Mouse (Mus musculus) right cerebral cortex, postnatal 14 days (tissue): ENCODE measurements at regions not wholly inside any gene's neighbourhood (a gene's known extent, or its start where the extent isn't known, plus 50 kb on each side); places are given as distances from the start of the nearest gene placed in this dataset.
A peak's percentile ranks its signal among the peaks of the same experiment; 100 is the strongest.

ENCODE experiments used
- DNase-seq: peaks from one replicate; pipeline ENCODE4 v3.0.0; 2022

GRCm38 (mm10) chr7:37242476-37242875 is 531.0 kb downstream of the Zfp536 start:
- DNase-seq = no peak

- peak; percentile 9 for DNase-seq
These were observed 527.3 kb downstream of the Zfp536 start for GRCm38 (mm10) chr7:37246156-37246555.

GRCm38 (mm10) chr7:37254431-37254830 is 519.0 kb downstream of the Zfp536 start:
- DNase-seq = no peak

- no peak for DNase-seq
These were observed 517.6 kb downstream of the Zfp536 start for GRCm38 (mm10) chr7:37255840-37256239.

GRCm38 (mm10) chr7:37259293-37259692 is 514.1 kb downstream of the Zfp536 start:
- peak; percentile 11 for DNase-seq

- no peak for DNase-seq
These were observed 510.6 kb downstream of the Zfp536 start for GRCm38 (mm10) chr7:37262846-37263245.

- DNase-seq = no peak
These were observed 506.0 kb downstream of the Zfp536 start for GRCm38 (mm10) chr7:37267404-37267803.

- no peak for DNase-seq
These were observed 502.6 kb downstream of the Zfp536 start for GRCm38 (mm10) chr7:37270841-37271240.

- no peak for DNase-seq
These were observed 483.4 kb downstream of the Zfp536 start for GRCm38 (mm10) chr7:37290018-37290417.

GRCm38 (mm10) chr7:37290493-37291045 is 482.9 kb downstream of the Zfp536 start:
- DNase-seq = no peak

- DNase-seq = no peak
These were observed 481.7 kb downstream of the Zfp536 start for GRCm38 (mm10) chr7:37291726-37292125.

GRCm38 (mm10) chr7:37292554-37292953 is 480.9 kb downstream of the Zfp536 start:
- no peak for DNase-seq

- DNase-seq = no peak
These were observed 474.6 kb downstream of the Zfp536 start for GRCm38 (mm10) chr7:37298888-37299287.

- DNase-seq = no peak
These were observed 468.0 kb downstream of the Zfp536 start for GRCm38 (mm10) chr7:37305463-37305862.

- DNase-seq = no peak
These were observed 466.2 kb downstream of the Zfp536 start for GRCm38 (mm10) chr7:37307191-37307590.

GRCm38 (mm10) chr7:37324653-37325052 is 448.8 kb downstream of the Zfp536 start:
- DNase-seq = no peak

- no peak for DNase-seq
These were observed 440.0 kb downstream of the Zfp536 start for GRCm38 (mm10) chr7:37333451-37333850.

- no peak for DNase-seq
These were observed 438.2 kb downstream of the Zfp536 start for GRCm38 (mm10) chr7:37335212-37335611.

- no peak for DNase-seq
These were observed 437.1 kb downstream of the Zfp536 start for GRCm38 (mm10) chr7:37336171-37336850.

- peak; percentile 31 for DNase-seq
These were observed 436.4 kb downstream of the Zfp536 start for GRCm38 (mm10) chr7:37336851-37337531.

GRCm38 (mm10) chr7:37337616-37338015 is 435.8 kb downstream of the Zfp536 start:
- DNase-seq = no peak

GRCm38 (mm10) chr7:37338067-37338501 is 435.4 kb downstream of the Zfp536 start:
- DNase-seq = no peak

GRCm38 (mm10) chr7:37342613-37343012 is 430.8 kb downstream of the Zfp536 start:
- DNase-seq = no peak

GRCm38 (mm10) chr7:37343021-37343593 is 430.3 kb downstream of the Zfp536 start:
- DNase-seq = no peak
